Mouse (Mus musculus): ENCODE data around the gene Amt. TPM values are rescaled to one million over a fixed set of nuclear protein-coding genes. Genes with fewer than 3 reads are reported as not detected.

The Amt gene
- polyA plus RNA-seq, 1 experiment = 69.2 TPM

DNA sequence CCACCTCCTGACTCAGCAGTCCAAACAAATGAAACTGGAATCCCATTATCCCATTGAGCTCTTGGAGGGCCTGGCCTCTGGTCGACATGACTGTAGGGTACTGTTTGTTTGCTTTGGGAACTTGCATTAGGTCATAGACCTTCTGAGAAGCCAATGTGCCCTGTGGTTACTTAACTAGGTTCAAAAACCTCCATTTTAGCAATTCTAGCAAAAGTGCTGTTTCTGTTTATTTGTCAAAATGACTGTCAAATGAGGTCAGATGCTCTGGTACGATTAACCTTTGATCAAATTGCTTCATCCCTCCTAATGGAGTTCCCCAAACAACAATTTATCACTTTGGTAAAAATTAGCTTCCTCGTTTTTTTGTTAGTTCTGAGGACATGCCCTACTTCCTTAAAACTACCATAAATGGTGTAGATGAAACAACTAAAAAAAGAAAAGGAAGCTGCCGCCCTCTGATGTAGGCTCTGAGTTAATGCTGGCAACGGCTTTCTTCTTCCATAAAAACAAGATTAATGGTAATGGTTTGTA, 45.7 kb downstream of the Amt start:
- Histone ChIP-seq H3K9ac (ENCODE audit: low read depth, poor library complexity, severe bottlenecking) (peak overlapping the region; percentile 15; the same call in 1 of the 2 replicates), H3K4me3 (ENCODE audit: low read depth, low read length) (no peak overlapping the region), H3K27me3 (ENCODE audit: control insufficient read depth, insufficient read depth, low read length, poor library complexity, severe bottlenecking) (no peaks in the 10 kb centered on the region), H3K27ac (ENCODE audit: insufficient read depth, low read length) (peak overlapping the region; percentile 80), H3K4me1 (ENCODE audit: control insufficient read depth, insufficient read depth, low read length) (peaks cover 3% of the 10 kb centered on the region), H3K9me3 (replicated peaks; ENCODE audit: control insufficient read depth, insufficient read depth, low read length, poor library complexity, severe bottlenecking) (no peaks in the 10 kb centered on the region), H3K36me3 (ENCODE audit: control insufficient read depth, insufficient read depth, low read length, poor library complexity, severe bottlenecking) (no peaks in the 10 kb centered on the region)
- no peak for TF ChIP-seq EP300 (IDR thresholded peaks at IDR 0.05; ENCODE audit: insufficient read depth, low read depth, low read length)
- TF ChIP-seq CTCF (IDR thresholded peaks at IDR 0.05; ENCODE audit: low read depth, low read length) = no peak
- TF ChIP-seq POLR2A (IDR thresholded peaks at IDR 0.05; ENCODE audit: insufficient read depth, low read length) = no peak

DNA sequence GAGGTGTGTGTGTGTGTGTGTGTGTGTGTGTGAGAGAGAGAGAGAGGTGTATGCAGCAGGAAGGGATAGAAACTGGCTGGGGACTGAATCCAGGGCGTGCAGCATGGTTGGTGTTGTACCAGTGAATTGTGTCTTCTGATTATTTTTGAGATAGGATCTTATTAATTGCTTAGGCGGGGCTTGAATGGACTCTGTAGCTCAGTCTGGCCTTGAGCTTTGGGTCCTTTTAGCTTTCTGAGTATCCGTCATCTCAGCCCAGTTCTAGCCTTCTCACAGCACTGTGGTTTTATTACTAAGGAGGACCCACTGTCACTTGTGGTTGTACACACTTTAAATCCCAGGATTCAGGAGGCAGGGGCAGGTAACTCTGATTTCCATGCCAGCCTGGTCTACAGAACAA, 46.7 kb downstream of the Amt start:
- Histone ChIP-seq H3K4me3 (ENCODE audit: low read depth, low read length) (no peak overlapping the region), H3K9me3 (replicated peaks; ENCODE audit: control insufficient read depth, insufficient read depth, low read length, poor library complexity, severe bottlenecking) (no peaks in the 10 kb centered on the region), H3K4me1 (ENCODE audit: control insufficient read depth, insufficient read depth, low read length) (peaks cover 3% of the 10 kb centered on the region), H3K27ac (ENCODE audit: insufficient read depth, low read length) (peak overlapping the region; percentile 52), H3K27me3 (ENCODE audit: control insufficient read depth, insufficient read depth, low read length, poor library complexity, severe bottlenecking) (no peaks in the 10 kb centered on the region), H3K9ac (ENCODE audit: low read depth, poor library complexity, severe bottlenecking) (no peak overlapping the region), H3K36me3 (ENCODE audit: control insufficient read depth, insufficient read depth, low read length, poor library complexity, severe bottlenecking) (no peaks in the 10 kb centered on the region)
- TF ChIP-seq POLR2A (IDR thresholded peaks at IDR 0.05; ENCODE audit: insufficient read depth, low read length) (no peak), EP300 (IDR thresholded peaks at IDR 0.05; ENCODE audit: insufficient read depth, low read depth, low read length) (no peak), CTCF (IDR thresholded peaks at IDR 0.05; ENCODE audit: low read depth, low read length) (no peak)

DNA sequence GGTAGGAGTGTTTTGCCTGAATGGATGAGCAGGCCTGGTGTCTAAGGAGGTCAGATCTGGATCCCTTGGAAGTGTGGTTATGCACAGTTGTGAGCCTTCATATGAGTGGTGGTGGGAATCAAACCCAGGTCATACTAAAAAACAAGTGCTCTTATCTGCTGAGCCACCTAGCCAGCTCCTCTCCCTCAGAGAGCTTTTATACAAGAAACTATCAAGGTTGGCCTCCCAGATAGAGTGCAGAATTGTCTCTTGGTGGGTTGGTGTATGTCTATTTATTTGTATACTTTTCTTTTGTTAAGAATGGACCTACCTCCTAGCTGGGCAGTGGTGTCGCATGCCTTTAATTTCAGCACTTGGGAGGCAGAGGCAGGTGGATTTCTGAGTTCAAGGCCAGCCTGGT, 47.2 kb downstream of the Amt start:
- Histone ChIP-seq H3K36me3 (ENCODE audit: control insufficient read depth, insufficient read depth, low read length, poor library complexity, severe bottlenecking) (no peaks in the 10 kb centered on the region), H3K4me1 (ENCODE audit: control insufficient read depth, insufficient read depth, low read length) (peaks cover 3% of the 10 kb centered on the region), H3K27ac (ENCODE audit: insufficient read depth, low read length) (no peak overlapping the region), H3K27me3 (ENCODE audit: control insufficient read depth, insufficient read depth, low read length, poor library complexity, severe bottlenecking) (no peaks in the 10 kb centered on the region), H3K4me3 (ENCODE audit: low read depth, low read length) (no peak overlapping the region), H3K9me3 (replicated peaks; ENCODE audit: control insufficient read depth, insufficient read depth, low read length, poor library complexity, severe bottlenecking) (no peaks in the 10 kb centered on the region), H3K9ac (ENCODE audit: low read depth, poor library complexity, severe bottlenecking) (no peak overlapping the region)
- TF ChIP-seq CTCF (IDR thresholded peaks at IDR 0.05; ENCODE audit: low read depth, low read length) = no peak
- no peak for TF ChIP-seq EP300 (IDR thresholded peaks at IDR 0.05; ENCODE audit: insufficient read depth, low read depth, low read length)
- no peak for TF ChIP-seq POLR2A (IDR thresholded peaks at IDR 0.05; ENCODE audit: insufficient read depth, low read length)

GRCm38 (mm10) chr9:108344471-108344870, 47.8 kb downstream of the Amt start:
- Histone ChIP-seq H3K4me1 (ENCODE audit: control insufficient read depth, insufficient read depth, low read length) (peaks cover 3% of the 10 kb centered on the region), H3K27me3 (ENCODE audit: control insufficient read depth, insufficient read depth, low read length, poor library complexity, severe bottlenecking) (no peaks in the 10 kb centered on the region), H3K9me3 (replicated peaks; ENCODE audit: control insufficient read depth, insufficient read depth, low read length, poor library complexity, severe bottlenecking) (no peaks in the 10 kb centered on the region), H3K9ac (ENCODE audit: low read depth, poor library complexity, severe bottlenecking) (no peak overlapping the region), H3K36me3 (ENCODE audit: control insufficient read depth, insufficient read depth, low read length, poor library complexity, severe bottlenecking) (no peaks in the 10 kb centered on the region), H3K4me3 (ENCODE audit: low read depth, low read length) (no peak overlapping the region), H3K27ac (ENCODE audit: insufficient read depth, low read length) (no peak overlapping the region)
- TF ChIP-seq POLR2A (IDR thresholded peaks at IDR 0.05; ENCODE audit: insufficient read depth, low read length) (no peak), EP300 (IDR thresholded peaks at IDR 0.05; ENCODE audit: insufficient read depth, low read depth, low read length) (no peak), CTCF (IDR thresholded peaks at IDR 0.05; ENCODE audit: low read depth, low read length) (no peak)

DNA sequence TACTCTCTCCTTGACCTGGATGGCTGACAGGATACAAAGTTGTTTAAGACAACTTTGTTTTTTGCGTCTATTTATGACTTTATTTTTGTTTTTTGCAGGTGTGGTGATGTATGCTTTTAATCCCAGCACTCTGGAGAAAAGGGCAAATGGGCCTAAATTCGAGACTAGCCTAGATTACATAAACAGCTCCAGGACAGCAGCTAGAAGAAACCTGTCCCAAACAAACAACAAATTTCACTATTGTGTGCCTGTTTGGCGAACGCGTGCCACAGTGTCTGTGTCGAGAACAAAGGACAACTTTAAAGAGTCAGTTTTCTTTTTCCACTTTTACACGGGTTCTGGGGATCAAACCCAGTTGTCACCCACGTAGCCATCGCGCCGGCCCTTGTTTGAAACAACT, 50.4 kb downstream of the Amt start:
- no peaks in the 10 kb centered on the region for H3K27me3 ChIP-seq (ENCODE audit: control insufficient read depth, insufficient read depth, low read length, poor library complexity, severe bottlenecking)
- H3K36me3 ChIP-seq (ENCODE audit: control insufficient read depth, insufficient read depth, low read length, poor library complexity, severe bottlenecking) = peaks cover 8% of the 10 kb centered on the region
- no peaks in the 10 kb centered on the region for H3K4me1 ChIP-seq (ENCODE audit: control insufficient read depth, insufficient read depth, low read length)
- no peak for TF ChIP-seq POLR2A (IDR thresholded peaks at IDR 0.05; ENCODE audit: insufficient read depth, low read length)
- TF ChIP-seq CTCF (IDR thresholded peaks at IDR 0.05; ENCODE audit: low read depth, low read length) = no peak
- no peak for TF ChIP-seq EP300 (IDR thresholded peaks at IDR 0.05; ENCODE audit: insufficient read depth, low read depth, low read length)
- H3K4me3 ChIP-seq (ENCODE audit: low read depth, low read length) = peak overlapping the region; percentile 94
- H3K9me3 ChIP-seq (replicated peaks; ENCODE audit: control insufficient read depth, insufficient read depth, low read length, poor library complexity, severe bottlenecking) = no peaks in the 10 kb centered on the region
- H3K27ac ChIP-seq (ENCODE audit: insufficient read depth, low read length) = peak overlapping the region; percentile 1; the same call in 1 of the 2 replicates
- H3K9ac ChIP-seq (ENCODE audit: low read depth, poor library complexity, severe bottlenecking) = peak overlapping the region; percentile 68

DNA sequence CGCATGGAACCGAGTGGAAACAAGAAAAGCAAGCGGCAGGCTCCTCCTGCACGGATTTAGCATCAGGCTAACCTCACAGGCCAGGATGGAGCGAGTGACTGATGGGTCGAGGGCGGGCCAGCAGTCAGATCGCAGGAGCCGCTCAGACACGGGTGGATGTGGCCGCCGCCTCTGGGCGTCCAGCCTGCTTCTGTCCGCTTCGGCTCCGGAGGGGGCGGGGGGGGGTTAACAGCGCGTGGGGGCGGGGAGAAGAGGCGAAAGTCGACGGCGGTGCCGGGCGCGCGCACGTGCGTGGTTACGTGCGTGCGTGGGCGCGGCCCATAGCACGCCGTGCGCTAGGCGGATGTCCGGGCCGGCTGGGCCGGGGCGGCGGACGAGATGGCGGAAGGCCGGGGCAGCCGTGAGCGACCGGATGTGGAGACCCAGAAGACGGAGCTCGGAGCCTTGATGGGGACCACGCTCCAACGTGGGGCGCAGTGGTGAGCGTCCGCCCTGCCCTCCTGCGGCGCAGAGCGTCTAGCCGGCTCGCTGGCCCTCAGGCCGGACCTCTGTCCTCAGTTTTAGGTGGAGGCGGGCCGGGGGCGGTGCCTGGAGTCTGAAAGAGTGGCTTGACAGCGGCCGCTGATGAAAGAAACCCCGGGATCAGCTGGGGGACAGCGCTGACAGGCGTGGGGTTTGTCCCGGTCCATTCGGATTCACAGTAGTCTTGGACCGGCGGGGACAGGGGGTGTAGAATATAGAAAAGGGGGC, 51.1 kb downstream of the Amt start, which contains the start of gene Usp4:
Usp4 (plus strand) TSS at position 314 of the 750 bp plus-strand sequence.
- peak; percentile 33 for TF ChIP-seq POLR2A (IDR thresholded peaks at IDR 0.05; ENCODE audit: insufficient read depth, low read length)
- no peak for TF ChIP-seq CTCF (IDR thresholded peaks at IDR 0.05; ENCODE audit: low read depth, low read length)
- no peak for TF ChIP-seq EP300 (IDR thresholded peaks at IDR 0.05; ENCODE audit: insufficient read depth, low read depth, low read length)
- H3K4me1 ChIP-seq (ENCODE audit: control insufficient read depth, insufficient read depth, low read length) = no peaks in the 10 kb centered on the region

More for the DNA sequence above, 51.1 kb downstream of the Amt start, which contains the start of gene Usp4:
- no peaks in the 10 kb centered on the region for H3K27me3 ChIP-seq (ENCODE audit: control insufficient read depth, insufficient read depth, low read length, poor library complexity, severe bottlenecking)
- peak within 1 kb of the TSS; percentile 1 for H3K27ac ChIP-seq (ENCODE audit: insufficient read depth, low read length)
- H3K36me3 ChIP-seq (ENCODE audit: control insufficient read depth, insufficient read depth, low read length, poor library complexity, severe bottlenecking) = peaks cover 8% of the 10 kb centered on the region
- H3K4me3 ChIP-seq (ENCODE audit: low read depth, low read length) = peak within 1 kb of the TSS; percentile 94
- no peaks in the 10 kb centered on the region for H3K9me3 ChIP-seq (replicated peaks; ENCODE audit: control insufficient read depth, insufficient read depth, low read length, poor library complexity, severe bottlenecking)
- H3K9ac ChIP-seq (ENCODE audit: low read depth, poor library complexity, severe bottlenecking) = peak within 1 kb of the TSS; percentile 68

Measured in ES-Bruce4 (cell line).